Mouse (Mus musculus): ENCODE data around the gene Enkur.

DNA sequence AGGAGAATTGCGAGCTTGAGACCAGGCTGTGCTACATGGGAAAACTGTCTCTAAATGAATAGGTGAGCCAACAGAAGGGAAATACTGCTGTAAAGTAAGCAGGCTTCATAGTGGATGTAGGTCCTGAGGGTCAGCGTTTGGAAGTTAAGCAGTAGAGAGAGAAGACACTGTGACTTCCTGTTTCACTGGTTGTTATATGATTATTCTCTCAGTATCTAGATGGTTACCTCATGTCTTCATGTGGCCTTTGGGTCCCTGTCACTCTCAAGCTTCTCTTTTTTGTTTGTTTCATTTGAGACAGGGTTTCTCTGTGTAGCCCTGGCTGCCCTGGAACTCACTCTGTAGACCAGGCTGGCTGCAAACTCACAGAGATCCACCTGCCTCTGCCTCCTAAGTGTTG, 10.1 kb upstream of the Enkur start:
- no peak for TF ChIP-seq CTCF (IDR thresholded peaks at IDR 0.05; ENCODE audit: low read depth, low read length)
- TF ChIP-seq POLR2A (IDR thresholded peaks at IDR 0.05; ENCODE audit: extremely low read depth, insufficient read depth, low read length), result no peak

Data from liver, adult 2 months (tissue).